Mouse (Mus musculus) neural tube, embryonic 14.5 days (tissue): Measurements from ENCODE around the gene Bsg. TPM values are rescaled to one million over a fixed set of nuclear protein-coding genes. Genes with fewer than 3 reads are reported as not detected.
"Not testable (repeated sequence)": the region's sequence is repeated elsewhere in the genome, so short reads cannot be mapped to it uniquely, and the experiment has no call there.

Experiments used
- ATAC-seq: fragments of 200-750 bp; cut with Nextera tagmentation; 2 replicates; pipeline ENCODE4 v1.8.0; 2017; ENCODE audit warnings: low read depth, mild to moderate bottlenecking, moderate TSS enrichment, moderate library complexity
- H3K27ac ChIP-seq: fragments of 300-500 bp; sonication (generic); 2 replicates; pipeline ENCODE4 v1.5.1; 2014; ENCODE audit warnings: low read depth, mild to moderate bottlenecking, control low read depth, low read length, moderate library complexity, mixed read lengths
- H3K27me3 ChIP-seq: fragments of 300-500 bp; sonication (generic); 2 replicates; pipeline ENCODE4 v1.6.1; 2014; ENCODE audit warnings: low read length; ENCODE audit not compliant: control insufficient read depth, insufficient read depth
- H3K36me3 ChIP-seq: fragments of 300-500 bp; sonication (generic); 2 replicates; pipeline ENCODE4 v1.6.1; 2014; ENCODE audit warnings: low read length, mixed read lengths; ENCODE audit not compliant: control insufficient read depth, insufficient read depth
- H3K4me1 ChIP-seq: fragments of 300-500 bp; sonication (generic); 2 replicates; pipeline ENCODE4 v1.6.1; 2014; ENCODE audit warnings: low read length; ENCODE audit not compliant: control insufficient read depth, insufficient read depth
- H3K4me2 ChIP-seq: fragments of 300-500 bp; sonication (generic); 2 replicates; pipeline ENCODE4 v1.6.1; 2014; ENCODE audit warnings: mild to moderate bottlenecking, low read depth, low read length, control low read depth
- H3K4me3 ChIP-seq: fragments of 300-500 bp; sonication (generic); 2 replicates; pipeline ENCODE4 v1.5.1; 2014; ENCODE audit warnings: low read depth, low read length, control low read depth, mixed read lengths
- H3K9ac ChIP-seq: fragments of 300-500 bp; sonication (generic); replicated peaks from 2 replicates; pipeline ENCODE4 v1.6.1; 2014; ENCODE audit warnings: low read depth, mild to moderate bottlenecking, control low read depth, low read length, mixed read lengths
- H3K9me3 ChIP-seq: fragments of 300-500 bp; sonication (generic); 2 replicates; pipeline ENCODE4 v1.6.1; 2016; ENCODE audit warnings: low read length; ENCODE audit not compliant: control insufficient read depth
- WGBS: fragments of 180-500 bp; shearing (Covaris S2); extraction: QIAGEN DNeasy Blood & Tissue Kit; methylation state at CpG from one replicate; pipeline ENCODE4 v1.1.7; 2014; 5-methylcytosine and 5-hydroxymethylcytosine counted together
- polyA plus RNA-seq: library from polyadenylated mRNA; unstranded; fragments of >200 nt; fragmentation: Nextera tagmentation; extraction: Ambion mirVana; gene quantifications from 2 replicates; pipeline ENCODE4 v1.2.1, GENCODE M21; 2014

Bsg gene
- polyA plus RNA-seq, 1 experiment from 2014 or later, result 802 TPM

GRCm38 (mm10) chr10:79759675-79760074 is 55.4 kb downstream of the Bsg start:
- H3K9ac ChIP-seq, H3K4me2 ChIP-seq, H3K4me1 ChIP-seq, H3K27ac ChIP-seq, ATAC-seq, H3K27me3 ChIP-seq, H3K9me3 ChIP-seq, H3K4me3 ChIP-seq: not testable (repeated sequence)
- H3K36me3 ChIP-seq, result peaks cover 41% of the 10 kb centered on the region
- WGBS, result 92% methylated on average over 1 of the region's 1 CpGs

DNA sequence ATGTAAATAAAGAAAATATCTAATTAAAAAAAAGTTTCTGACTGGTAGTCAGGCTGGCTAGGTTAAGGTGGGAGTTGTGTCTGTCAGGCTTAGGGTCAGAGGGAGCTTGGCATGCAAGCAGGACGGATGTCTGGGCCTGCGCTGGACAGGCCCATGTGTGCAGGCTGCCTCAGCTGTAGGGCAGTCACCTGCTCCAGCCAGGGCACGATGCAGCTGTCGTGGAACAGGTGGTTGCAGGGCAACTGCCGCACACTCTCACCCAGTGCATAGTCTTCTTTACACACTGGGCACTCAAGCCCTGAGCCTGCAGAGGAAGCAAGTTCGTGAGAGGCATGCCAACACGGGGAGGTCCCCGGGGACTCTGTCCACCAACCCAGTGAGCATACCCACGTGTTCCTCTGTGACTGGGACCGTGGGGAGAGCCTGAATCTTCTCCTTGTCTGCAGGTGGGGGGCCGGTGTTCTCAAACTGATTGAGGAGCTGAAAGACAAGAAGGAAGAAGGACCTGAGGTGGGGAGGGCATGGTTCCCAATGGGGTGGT is 56.4 kb downstream of the Bsg start:
- Histone ChIP-seq H3K9ac (no peak overlapping the region), H3K9me3 (no peaks in the 10 kb centered on the region), H3K36me3 (peaks cover 41% of the 10 kb centered on the region), H3K4me3 (no peak overlapping the region), H3K27ac (no peak overlapping the region), H3K27me3 (no peaks in the 10 kb centered on the region), H3K4me1 (peaks cover 6% of the 10 kb centered on the region), H3K4me2 (no peak overlapping the region)
- WGBS, result 93% methylated on average over 11 of the region's 11 CpGs
- no peak for ATAC-seq

Other genes starting within 250 kb of the Bsg start
- not detected in 2 replicates for gene Vmn2r83, start 235.8 kb upstream of the Bsg start, polyA plus RNA-seq
- gene Plpp2, start 170.7 kb upstream of the Bsg start, polyA plus RNA-seq, result 18.3 and 22.6 TPM in 2 replicates
- gene Mier2, start 149.3 kb upstream of the Bsg start, polyA plus RNA-seq, result 54.2 and 59.9 TPM in 2 replicates
- not detected in 2 replicates for gene Theg, start 117.2 kb upstream of the Bsg start, polyA plus RNA-seq
- gene C2cd4c, start 90.5 kb upstream of the Bsg start, polyA plus RNA-seq, result 0.66 and 1.3 TPM in 2 replicates
- gene Shc2, start 66.6 kb upstream of the Bsg start, polyA plus RNA-seq, result 16.7 and 22.8 TPM in 2 replicates
- gene Odf3l2, start 58.8 kb upstream of the Bsg start, polyA plus RNA-seq, result not detected in 2 replicates
- 0.82 and 1.2 TPM in 2 replicates for gene Madcam1, start 39.9 kb upstream of the Bsg start, polyA plus RNA-seq
- gene Tpgs1, start 35.1 kb upstream of the Bsg start, polyA plus RNA-seq, result 104 and 118 TPM in 2 replicates
- 69.7 and 74.6 TPM in 2 replicates for gene Cdc34, start 22.3 kb upstream of the Bsg start, polyA plus RNA-seq
- 1.1 and 1.3 TPM in 2 replicates for gene Gzmm, start 15.5 kb upstream of the Bsg start, polyA plus RNA-seq
- 2.7 and 3.7 TPM in 2 replicates for gene Hcn2, start 12.1 kb downstream of the Bsg start, polyA plus RNA-seq
- gene Polrmt, start 42.1 kb downstream of the Bsg start, polyA plus RNA-seq, result 34.9 and 36.7 TPM in 2 replicates
- 2.0 and 2.3 TPM in 2 replicates for gene Fgf22, start 50.6 kb downstream of the Bsg start, polyA plus RNA-seq
- 89.3 and 93.7 TPM in 2 replicates for gene Rnf126, start 62.5 kb downstream of the Bsg start, polyA plus RNA-seq
- gene Fstl3, start 72.8 kb downstream of the Bsg start, polyA plus RNA-seq, result 1.7 and 2.3 TPM in 2 replicates
- gene Prss57, start 86.5 kb downstream of the Bsg start, polyA plus RNA-seq, result not detected in 2 replicates
- 233 and 247 TPM in 2 replicates for gene Palm, start 89.1 kb downstream of the Bsg start, polyA plus RNA-seq
- gene Misp, start 116.5 kb downstream of the Bsg start, polyA plus RNA-seq, result 0.35 and 0.36 TPM in 2 replicates
- 36.9 and 53.5 TPM in 2 replicates for gene Ptbp1, start 149.9 kb downstream of the Bsg start, polyA plus RNA-seq
- 11.1 and 12.4 TPM in 2 replicates for gene Prtn3, start 170.0 kb downstream of the Bsg start, polyA plus RNA-seq
- 299 and 327 TPM in 2 replicates for gene Plppr3, start 170.1 kb downstream of the Bsg start, polyA plus RNA-seq
- 0.55 TPM in 1 of 2 replicates, not detected in the other for gene Elane, start 181.8 kb downstream of the Bsg start, polyA plus RNA-seq
- not detected in 2 replicates for gene Cfd, start 186.4 kb downstream of the Bsg start, polyA plus RNA-seq
- gene Med16, start 204.4 kb downstream of the Bsg start, polyA plus RNA-seq, result 33.2 and 38.7 TPM in 2 replicates
- 5.9 and 9.1 TPM in 2 replicates for gene Gm26602, start 206.4 kb downstream of the Bsg start, polyA plus RNA-seq
- 2.2 and 2.3 TPM in 2 replicates for gene Kiss1r, start 212.5 kb downstream of the Bsg start, polyA plus RNA-seq
- gene R3hdm4, start 216.7 kb downstream of the Bsg start, polyA plus RNA-seq, result 253 and 265 TPM in 2 replicates
- gene Arid3a, start 222.6 kb downstream of the Bsg start, polyA plus RNA-seq, result 3.3 and 5.1 TPM in 2 replicates